Mouse (Mus musculus): Measurements from ENCODE around the gene Ubqln5. TPM values are rescaled to one million over a fixed set of nuclear protein-coding genes. Genes with fewer than 3 reads are reported as not detected.
A peak's percentile ranks its signal among the peaks of the same experiment; 100 is the strongest.

Gene Ubqln5
- not detected for total RNA-seq (2021)
- long read RNA-seq, experiment 1 = 0 reads
- long read RNA-seq, experiment 2 = 0 reads

DNA sequence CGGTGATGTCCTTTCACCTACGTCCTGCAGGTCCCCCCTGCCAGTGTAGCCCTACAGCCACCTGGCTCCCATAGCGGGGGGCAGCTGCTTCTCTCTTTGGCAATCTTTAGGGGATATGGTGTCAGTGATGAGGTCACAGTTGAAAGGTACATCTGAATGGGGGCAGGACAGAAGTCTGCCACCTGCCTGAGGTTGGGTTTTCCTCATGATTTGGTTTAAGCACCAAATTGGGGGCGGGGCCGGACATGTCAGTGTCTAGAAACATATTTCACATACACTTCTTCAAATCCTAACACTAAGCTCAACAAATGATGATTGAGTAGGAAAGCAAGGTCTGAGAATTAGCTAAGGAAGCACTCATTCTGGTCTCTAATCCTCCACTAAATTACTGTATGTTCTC lies at the start of gene Ubqln5:
TSS of gene Ubqln5 (minus strand) at position 101 of the 400 bp plus-strand sequence.
- no peak for TF ChIP-seq CTCF (conservative IDR thresholded peaks at IDR 0.05)
- Histone ChIP-seq H3K27ac (no peak within 1 kb of the TSS), H3K4me3 (no peak within 1 kb of the TSS)
- no peak for DNase-seq (ENCODE audit: low spot score in 2 of 2)

DNA sequence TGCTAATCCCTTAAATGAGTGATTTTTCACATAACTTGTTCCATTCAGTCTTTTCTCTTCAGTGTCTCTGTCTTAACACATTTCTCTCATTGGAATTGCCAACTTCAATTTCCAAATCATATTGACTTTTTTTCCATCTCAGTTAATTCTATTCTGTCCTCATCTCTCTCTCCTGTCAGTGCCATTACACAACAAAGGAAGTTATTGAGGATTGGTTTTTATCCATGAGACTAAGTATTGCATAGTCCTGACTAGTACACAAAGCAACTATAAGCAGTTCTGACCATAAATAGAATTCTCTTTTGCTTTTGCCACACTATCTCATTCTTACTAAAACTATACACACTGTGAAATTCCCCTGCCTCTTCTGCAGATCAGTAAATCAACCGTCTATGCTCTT lies 49.4 kb upstream of the Ubqln5 start:
- DNase-seq (ENCODE audit: low spot score in 2 of 2) = no peak
- Histone ChIP-seq H3K4me3 (no peak overlapping the region), H3K27ac (no peak overlapping the region)
- TF ChIP-seq CTCF (conservative IDR thresholded peaks at IDR 0.05) = no peak

DNA sequence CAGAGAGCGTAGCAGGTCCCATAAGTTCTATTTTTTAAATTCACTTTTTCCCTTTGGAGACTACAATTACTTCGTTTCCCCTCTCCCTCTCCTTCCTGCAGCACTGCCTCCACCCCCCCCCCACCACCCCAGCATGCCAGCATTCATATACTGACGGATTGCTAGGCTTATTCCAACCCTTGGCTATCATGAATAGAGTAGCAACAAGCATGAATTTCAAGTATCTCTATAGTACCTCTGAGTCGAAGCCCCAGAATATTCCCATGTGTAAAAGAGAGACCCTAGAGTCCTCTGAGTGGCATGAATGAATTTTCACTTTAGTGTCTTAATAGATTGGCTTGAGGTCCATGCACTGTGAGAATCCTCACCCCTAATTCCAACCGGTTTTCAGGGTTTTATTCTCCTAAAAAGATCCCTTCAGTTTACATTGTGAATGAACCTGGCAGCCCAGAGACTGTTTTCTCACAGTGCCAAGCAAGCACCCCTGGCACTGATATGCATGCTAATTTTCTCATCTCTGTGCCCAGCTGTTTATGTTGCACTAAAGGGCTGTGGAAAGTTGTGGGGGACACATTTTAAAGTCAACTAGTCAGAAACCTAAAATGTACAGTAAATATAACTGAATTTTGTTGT lies 48.9 kb upstream of the Ubqln5 start:
- no peak overlapping the region for H3K27ac ChIP-seq
- TF ChIP-seq CTCF (conservative IDR thresholded peaks at IDR 0.05) = no peak
- no peak overlapping the region for H3K4me3 ChIP-seq
- no peak for DNase-seq (ENCODE audit: low spot score in 2 of 2)

DNA sequence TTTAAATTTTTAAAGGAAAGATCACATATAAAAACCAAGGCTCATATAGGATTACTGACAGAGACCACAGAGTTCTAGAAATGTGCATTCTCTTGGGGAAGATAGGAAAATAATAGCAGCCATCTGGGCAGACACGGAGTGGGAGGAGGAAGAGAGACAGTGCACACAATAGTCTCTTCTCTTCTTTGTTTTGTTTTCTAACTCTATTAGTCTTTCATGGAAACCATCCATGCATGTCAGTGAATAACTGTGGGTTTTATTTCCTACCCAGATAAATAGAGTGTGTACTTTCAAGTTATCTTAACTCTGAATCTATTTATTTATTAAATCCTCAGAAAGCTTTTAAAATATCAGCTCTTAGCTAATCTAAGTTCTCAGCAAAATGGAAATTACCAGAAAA lies 45.5 kb upstream of the Ubqln5 start:
- no peak for DNase-seq (ENCODE audit: low spot score in 2 of 2)
- no peak for TF ChIP-seq CTCF (conservative IDR thresholded peaks at IDR 0.05)

DNA sequence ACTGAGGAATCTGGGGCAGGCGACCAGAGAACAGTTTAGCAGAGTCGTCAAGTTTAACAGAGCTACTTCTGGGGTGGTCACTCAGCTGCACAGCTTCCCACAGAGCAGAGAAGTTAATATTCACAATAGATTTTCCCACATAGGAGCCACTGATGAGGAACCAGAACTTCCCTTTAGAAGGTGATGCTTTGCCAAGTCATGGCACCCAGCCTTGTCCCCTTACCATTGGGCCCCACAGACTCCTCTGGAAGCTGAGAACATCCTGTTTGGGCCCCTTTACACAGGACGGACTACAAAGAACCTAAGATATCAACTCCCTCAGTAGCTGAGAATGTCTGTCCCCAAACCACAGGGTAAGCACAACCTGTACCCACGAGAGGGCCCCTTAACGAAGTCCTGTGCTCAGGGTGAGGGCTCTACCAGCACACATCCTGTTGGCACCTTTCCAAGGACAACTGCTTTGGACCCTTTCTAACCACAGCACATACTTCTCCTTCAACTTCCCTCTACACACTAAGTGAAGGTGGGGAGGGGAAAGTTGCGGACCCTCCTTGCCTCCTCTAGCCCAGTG lies 40.1 kb upstream of the Ubqln5 start:
- Histone ChIP-seq H3K27ac (no peak overlapping the region), H3K4me3 (no peak overlapping the region)
- no peak for DNase-seq (ENCODE audit: low spot score in 2 of 2)
- TF ChIP-seq CTCF (conservative IDR thresholded peaks at IDR 0.05) = no peak

More for the DNA sequence above, 45.5 kb upstream of the Ubqln5 start:
- no peak overlapping the region for H3K4me3 ChIP-seq
- no peak overlapping the region for H3K27ac ChIP-seq

DNA sequence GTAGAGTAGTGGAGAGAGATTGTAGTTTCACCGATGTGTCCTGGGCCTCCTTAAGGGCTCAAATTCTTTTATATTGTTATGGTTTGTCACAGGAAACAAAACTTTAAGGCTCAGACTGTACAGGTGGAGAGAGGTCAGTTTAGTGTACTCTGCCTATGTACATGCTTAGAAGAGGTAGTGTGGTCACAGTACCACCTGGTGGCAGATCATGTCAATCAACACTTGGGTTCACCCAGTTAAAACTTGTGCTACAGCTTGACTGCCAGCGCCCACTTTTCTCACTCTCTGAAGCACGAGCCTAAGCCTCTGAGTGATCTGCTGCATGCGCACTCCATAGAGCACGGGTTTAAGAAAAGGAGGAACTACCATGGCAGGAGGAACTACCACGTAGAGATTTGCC lies 37.5 kb upstream of the Ubqln5 start:
- DNase-seq (ENCODE audit: low spot score in 2 of 2) = no peak
- H3K4me3 ChIP-seq = no peak overlapping the region
- TF ChIP-seq CTCF (conservative IDR thresholded peaks at IDR 0.05) = peak; percentile 25; the same call in 1 of the 2 replicates
- H3K27ac ChIP-seq = no peak overlapping the region

DNA sequence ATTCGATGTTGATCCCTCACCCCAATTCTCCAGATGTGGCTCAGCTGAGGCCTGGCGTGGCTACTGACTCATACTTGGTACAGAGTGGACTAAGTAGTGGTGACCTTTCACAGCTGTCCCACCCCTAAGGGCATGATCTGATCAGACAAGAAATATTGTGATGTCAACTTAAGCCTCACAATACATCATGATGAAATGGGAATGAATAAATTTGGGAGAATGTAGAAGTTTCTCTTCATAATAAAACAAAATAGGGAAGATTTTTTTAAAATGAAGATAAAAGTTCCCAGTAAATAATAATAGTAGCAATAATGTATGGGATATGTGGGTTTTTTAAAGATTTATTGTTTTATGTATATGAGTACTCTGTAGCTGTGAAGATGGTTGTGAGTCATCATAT lies 20.8 kb upstream of the Ubqln5 start, which contains the start of gene Ubqlnl:
TSS of gene Ubqlnl (minus strand) at position 101 of the 400 bp plus-strand sequence.
- no peak for TF ChIP-seq CTCF (conservative IDR thresholded peaks at IDR 0.05)

GRCm38 (mm10) chr7:104143179-104143578 lies 13.6 kb upstream of the Ubqln5 start, which contains the start of gene Ubqln3:
TSS of gene Ubqln3 (minus strand) at chr7:104143279.
- TF ChIP-seq CTCF (conservative IDR thresholded peaks at IDR 0.05) = no peak
- Histone ChIP-seq H3K27ac (no peak within 1 kb of the TSS), H3K4me3 (no peak within 1 kb of the TSS)
- DNase-seq (ENCODE audit: low spot score in 2 of 2) = no peak

More for the DNA sequence above, 20.8 kb upstream of the Ubqln5 start, which contains the start of gene Ubqlnl:
- Histone ChIP-seq H3K27ac (no peak within 1 kb of the TSS), H3K4me3 (no peak within 1 kb of the TSS)
- DNase-seq (ENCODE audit: low spot score in 2 of 2) = no peak

DNA sequence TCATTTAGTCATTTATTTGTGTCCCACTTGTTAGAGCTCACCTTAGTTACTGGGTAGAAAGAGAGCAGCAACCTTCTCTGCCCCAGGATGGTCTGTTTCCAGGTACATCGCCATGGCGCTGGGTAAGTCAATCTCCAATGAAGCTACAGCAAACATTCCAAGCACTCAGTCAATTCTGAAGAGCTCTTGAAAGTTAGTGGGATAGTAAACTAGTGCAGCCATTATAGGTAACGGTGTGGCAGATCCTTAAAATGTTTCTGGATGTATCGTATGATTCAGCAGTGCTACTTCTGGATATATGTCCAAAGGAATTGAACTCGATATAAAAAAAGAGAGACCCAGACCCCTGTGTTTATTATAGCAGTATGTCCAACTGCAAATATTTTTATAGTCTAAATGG lies 7.7 kb upstream of the Ubqln5 start, which contains the start of gene Olfr643:
TSS of gene Olfr643 (minus strand) at position 101 of the 400 bp plus-strand sequence.
- TF ChIP-seq CTCF (conservative IDR thresholded peaks at IDR 0.05) = no peak
- Histone ChIP-seq H3K4me3 (no peak within 1 kb of the TSS), H3K27ac (no peak within 1 kb of the TSS)
- no peak for DNase-seq (ENCODE audit: low spot score in 2 of 2)

DNA sequence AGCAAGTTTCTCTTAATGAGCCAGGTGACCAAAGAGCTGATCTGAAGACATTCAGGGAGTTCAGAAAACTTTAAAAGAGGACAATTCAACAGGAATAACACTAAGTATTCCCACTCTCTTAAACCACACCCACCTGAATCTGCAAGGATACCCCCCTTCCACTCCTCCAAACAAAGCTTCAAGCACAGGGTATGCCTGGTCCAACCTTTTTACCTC lies 25.0 kb downstream of the Ubqln5 start, which contains the start of gene Olfr646:
TSS of gene Olfr646 (plus strand) at position 117 of the 216 bp plus-strand sequence.
- no peak within 1 kb of the TSS for H3K27ac ChIP-seq
- no peak for TF ChIP-seq CTCF (conservative IDR thresholded peaks at IDR 0.05)
- no peak within 1 kb of the TSS for H3K4me3 ChIP-seq
- DNase-seq (ENCODE audit: low spot score in 2 of 2) = no peak

DNA sequence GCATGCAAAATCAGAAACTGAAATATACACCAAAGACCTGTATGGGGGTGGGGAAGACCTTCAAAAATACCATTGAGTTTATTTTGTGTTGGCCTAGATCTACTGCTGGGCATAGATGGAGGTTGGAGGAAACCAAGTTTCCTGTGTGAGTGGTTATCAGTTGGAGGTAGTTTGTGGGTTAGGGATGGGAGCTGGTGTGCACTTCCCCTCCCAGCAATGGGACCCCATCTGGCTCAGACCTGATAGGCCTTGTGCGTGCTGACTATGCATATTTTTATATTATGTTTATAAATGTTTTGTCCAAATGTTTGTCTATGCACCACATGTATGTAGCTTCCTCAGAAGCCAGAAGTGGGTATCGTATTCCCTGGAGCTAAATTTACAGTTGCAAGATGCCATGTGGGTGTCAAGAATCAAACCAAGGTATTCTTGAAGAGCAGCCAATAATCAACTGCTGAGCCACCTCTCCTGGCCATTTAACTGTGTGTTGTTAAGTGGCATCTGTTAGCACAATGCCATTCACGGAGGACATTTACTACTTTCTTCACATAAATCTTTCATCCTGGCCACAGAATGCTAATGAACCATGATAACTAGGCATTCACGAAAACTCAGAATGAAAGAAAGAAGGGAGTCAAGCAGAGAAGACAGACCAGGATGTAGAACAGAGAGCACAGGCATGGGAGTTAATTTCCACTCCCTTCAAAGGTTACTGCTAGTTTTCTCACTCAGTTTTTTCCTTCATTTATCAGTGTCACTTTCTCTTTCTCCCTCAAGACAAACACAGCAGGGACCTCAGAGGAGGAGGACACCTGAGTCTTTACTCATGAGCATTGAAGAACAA lies 25.5 kb downstream of the Ubqln5 start:
- DNase-seq (ENCODE audit: low spot score in 2 of 2) = no peak
- no peak overlapping the region for H3K4me3 ChIP-seq
- no peak for TF ChIP-seq CTCF (conservative IDR thresholded peaks at IDR 0.05)
- H3K27ac ChIP-seq = no peak overlapping the region

GRCm38 (mm10) chr7:104085365-104085764 lies 44.3 kb downstream of the Ubqln5 start, which contains the start of gene Olfr645:
TSS of gene Olfr645 (minus strand) at chr7:104085465.
- Histone ChIP-seq H3K27ac (no peak within 1 kb of the TSS), H3K4me3 (no peak within 1 kb of the TSS)
- no peak for DNase-seq (ENCODE audit: low spot score in 2 of 2)
- TF ChIP-seq CTCF (conservative IDR thresholded peaks at IDR 0.05) = no peak

Other genes starting within 250 kb of the Ubqln5 start
- gene Olfr66, start 243.6 kb downstream of the Ubqln5 start, total RNA-seq (2021) = not detected
- gene Olfr64, start 235.3 kb downstream of the Ubqln5 start, total RNA-seq (2021) = not detected
- not detected for gene Olfr65, start 226.3 kb downstream of the Ubqln5 start, total RNA-seq (2021)
- not detected for gene Olfr631, start 201.0 kb downstream of the Ubqln5 start, total RNA-seq (2021)
- gene Olfr632, start 195.5 kb downstream of the Ubqln5 start, total RNA-seq (2021) = not detected
- not detected for gene Olfr633, start 185.4 kb downstream of the Ubqln5 start, total RNA-seq (2021)
- under 1 TPM; 0.05 to 0.07 TPM for gene Olfr635, start 158.7 kb downstream of the Ubqln5 start, total RNA-seq (2021)
- not detected for gene Olfr638, start 131.1 kb downstream of the Ubqln5 start, total RNA-seq (2021)
- gene Olfr639, start 112.5 kb downstream of the Ubqln5 start, total RNA-seq (2021) = under 1 TPM; 0.07 to 0.10 TPM
- gene Olfr640, start 104.3 kb downstream of the Ubqln5 start, total RNA-seq (2021) = not detected
- gene Olfr641, start 94.4 kb downstream of the Ubqln5 start, total RNA-seq (2021) = not detected
- gene Olfr642, start 77.2 kb downstream of the Ubqln5 start, total RNA-seq (2021) = not detected
- not detected for gene 4930516K23Rik, start 68.4 kb downstream of the Ubqln5 start, total RNA-seq (2021)
- gene Olfr644, start 58.0 kb downstream of the Ubqln5 start, total RNA-seq (2021) = not detected
- gene Olfr645, start 44.4 kb downstream of the Ubqln5 start, total RNA-seq (2021) = not detected
- under 1 TPM in 1 of 2 experiments, not detected in 1; 0.18 TPM for gene Olfr646, start 25.0 kb downstream of the Ubqln5 start, total RNA-seq (2021)
- gene Olfr643, start 7.6 kb upstream of the Ubqln5 start, total RNA-seq (2021) = not detected
- gene Ubqln3, start 13.5 kb upstream of the Ubqln5 start, total RNA-seq (2021) = not detected
- gene Ubqlnl, start 20.7 kb upstream of the Ubqln5 start, total RNA-seq (2021) = not detected
- gene Olfm5, start 35.0 kb upstream of the Ubqln5 start, total RNA-seq (2021) = not detected
- gene Olfr648, start 53.6 kb upstream of the Ubqln5 start, total RNA-seq (2021) = under 1 TPM; 0.20 to 0.26 TPM
- not detected for gene Olfr649, start 66.2 kb upstream of the Ubqln5 start, total RNA-seq (2021)
- gene Trim6, start 89.0 kb upstream of the Ubqln5 start, total RNA-seq (2021) = under 1 TPM; 0.25 to 0.28 TPM
- gene Trim34a, start 114.6 kb upstream of the Ubqln5 start, total RNA-seq (2021) = 1 to 10 TPM; 1.1 to 2.0 TPM
- under 1 TPM; 0.49 to 0.76 TPM for gene Trim5, start 158.3 kb upstream of the Ubqln5 start, total RNA-seq (2021)
- gene Trim12a, start 185.6 kb upstream of the Ubqln5 start, total RNA-seq (2021) = 1 to 10 TPM; 2.5 to 2.9 TPM
- gene Trim34b, start 199.6 kb upstream of the Ubqln5 start, total RNA-seq (2021) = not detected
- 1 to 10 TPM; 1.5 to 2.1 TPM for gene Trim12c, start 223.5 kb upstream of the Ubqln5 start, total RNA-seq (2021)
- not detected for gene Trim30b, start 240.1 kb upstream of the Ubqln5 start, total RNA-seq (2021)

Measured in layer of hippocampus, adult 2 months (tissue).